8 mouse cellular contexts compared by ENCODE assay signal in genomic region chr14:32201354-32201753, GRCm38 (mm10). TPM values are rescaled to one million over a fixed set of nuclear protein-coding genes. Genes with fewer than 3 reads are reported as not detected.
A peak's percentile ranks its signal among the peaks of the same experiment; 100 is the strongest.
DNase-seq lines count a peak whose midpoint lies in the region; ATAC-seq lines count a peak whose summit lies in the region.

No protein-coding gene starts in this region.

- peak overlapping the region; percentile 45; the same call in 1 of the 2 replicates for H3K27ac ChIP-seq in hindbrain, embryonic 14.5 days
- peak overlapping the region; percentile 86 for H3K27ac ChIP-seq in midbrain, embryonic 10.5 days (replicated peaks)

- peaks cover 30% of the 10 kb centered on the region for H3K36me3 ChIP-seq in hindbrain, embryonic 14.5 days (replicated peaks; ENCODE audit: control insufficient read depth, insufficient read depth)
- H3K36me3 ChIP-seq in midbrain, embryonic 10.5 days: peaks cover 43% of the 10 kb centered on the region

- H3K4me3 ChIP-seq in hindbrain, embryonic 14.5 days (replicated peaks; ENCODE audit: low read length): peak overlapping the region; percentile 100
- peak overlapping the region; percentile 74 for H3K4me3 ChIP-seq in midbrain, embryonic 10.5 days

- H3K4me2 ChIP-seq in hindbrain, embryonic 14.5 days (replicated peaks): peak overlapping the region; percentile 83

- DNase-seq in gastrocnemius, postnatal 10 days: peak; percentile 67
- DNase-seq in gastrocnemius, adult 18-20 months (ENCODE audit: low spot score): no peak
- peak; percentile 71 for DNase-seq in 3134 (ENCODE audit: extremely low read depth, insufficient read length, low spot score)
- peak; percentile 38 for DNase-seq in c-Kit-positive CD71-positive TER-119-positive erythroid progenitor cells, embryonic 14.5 days (ENCODE audit: low spot score)
- peak; percentile 36 for DNase-seq in hindbrain, embryonic 14.5 days (ENCODE audit: low spot score)
- peak; percentile 39 for DNase-seq in midbrain, embryonic 10.5 days (ENCODE audit: low spot score)
- no peak for DNase-seq in frontal cortex, postnatal 25 days (ENCODE audit: low spot score in 2 of 2)
- DNase-seq in kidney, adult 18-20 months: no peak

- peak overlapping the region; percentile 93 for H3K9ac ChIP-seq in hindbrain, embryonic 14.5 days

- peaks cover 24% of the 10 kb centered on the region for H3K4me1 ChIP-seq in hindbrain, embryonic 14.5 days (replicated peaks; ENCODE audit: control insufficient read depth, insufficient read depth, low read length)
- H3K4me1 ChIP-seq in midbrain, embryonic 10.5 days: peaks cover 26% of the 10 kb centered on the region

- H3K27me3 ChIP-seq in hindbrain, embryonic 14.5 days (ENCODE audit: control insufficient read depth, insufficient read depth, low read length): no peaks in the 10 kb centered on the region
- no peaks in the 10 kb centered on the region for H3K27me3 ChIP-seq in midbrain, embryonic 10.5 days (ENCODE audit: low read depth, poor library complexity, severe bottlenecking)

- no peaks in the 10 kb centered on the region for H3K9me3 ChIP-seq in hindbrain, embryonic 14.5 days (ENCODE audit: control insufficient read depth, low read length)
- H3K9me3 ChIP-seq in midbrain, embryonic 10.5 days (replicated peaks): 0 out of 2 replicates have a peak, but pooled peaks cover 5% of the 10 kb centered on the region

- peak; percentile 53 for ATAC-seq in hindbrain, embryonic 14.5 days (ENCODE audit: low FRiP score)

- WGBS in hindbrain, embryonic 14.5 days: under 1% methylated on average over 25 of the region's 26 CpGs
- WGBS in midbrain, embryonic 10.5 days: under 1% methylated on average over 26 of the region's 26 CpGs

RNA-seq across cellular contexts. Expression of gene Timm23, which starts 0.3 kb away (rescaled TPM):
- 100 to 1,000 TPM; 144 to 169 TPM for total RNA-seq in gastrocnemius, postnatal 10 days (2021)
- total RNA-seq in gastrocnemius, adult 18-20 months (2021): 100 to 1,000 TPM; 229 TPM
- 244 and 255 TPM in 2 replicates for polyA plus RNA-seq in hindbrain, embryonic 14.5 days (2014; fragmentation: Nextera tagmentation; extraction: Ambion mirVana)
- polyA plus RNA-seq in midbrain, embryonic 10.5 days (2016; fragmentation: Nextera tagmentation; extraction: Ambion mirVana): 312 and 360 TPM in 2 replicates

RNA-seq across cellular contexts. Expression of gene Parg, which starts 0.4 kb away (rescaled TPM):
- total RNA-seq in gastrocnemius, postnatal 10 days (2021): 10 to 100 TPM; 20.4 to 23.6 TPM
- total RNA-seq in gastrocnemius, adult 18-20 months (2021): 10 to 100 TPM; 25.3 to 28.9 TPM
- 40.1 and 44.8 TPM in 2 replicates for polyA plus RNA-seq in hindbrain, embryonic 14.5 days (2014; fragmentation: Nextera tagmentation; extraction: Ambion mirVana)
- 47.5 and 48.5 TPM in 2 replicates for polyA plus RNA-seq in midbrain, embryonic 10.5 days (2016; fragmentation: Nextera tagmentation; extraction: Ambion mirVana)

RNA-seq across cellular contexts. Expression of gene Ncoa4, which starts 41.7 kb away (rescaled TPM):
- 10 to 100 TPM; 44.8 to 56.8 TPM for total RNA-seq in gastrocnemius, postnatal 10 days (2021)
- 10 to 100 TPM; 65.2 to 76.7 TPM for total RNA-seq in gastrocnemius, adult 18-20 months (2021)
- 124 and 146 TPM in 2 replicates for polyA plus RNA-seq in hindbrain, embryonic 14.5 days (2014; fragmentation: Nextera tagmentation; extraction: Ambion mirVana)
- polyA plus RNA-seq in midbrain, embryonic 10.5 days (2016; fragmentation: Nextera tagmentation; extraction: Ambion mirVana): 71.1 and 82.2 TPM in 2 replicates

RNA-seq across cellular contexts. Expression of gene Msmb, which starts 59.5 kb away (rescaled TPM):
- total RNA-seq in gastrocnemius, postnatal 10 days (2021): not detected
- not detected for total RNA-seq in gastrocnemius, adult 18-20 months (2021)
- not detected in 2 replicates for polyA plus RNA-seq in hindbrain, embryonic 14.5 days (2014; fragmentation: Nextera tagmentation; extraction: Ambion mirVana)
- not detected in 2 replicates for polyA plus RNA-seq in midbrain, embryonic 10.5 days (2016; fragmentation: Nextera tagmentation; extraction: Ambion mirVana)

Comparison
In these comparisons a context has a peak if more than half of its experiments do, and no peak if none do; other contexts are left out.
1. DNase-seq: peak in gastrocnemius, postnatal 10 days (single experiment), 3134 (single experiment), c-Kit-positive CD71-positive TER-119-positive erythroid progenitor cells, embryonic 14.5 days (single experiment), hindbrain, embryonic 14.5 days (single experiment) and midbrain, embryonic 10.5 days (single experiment); none in gastrocnemius, adult 18-20 months (single experiment), frontal cortex, postnatal 25 days (0 of 2) and kidney, adult 18-20 months (single experiment).